9 mouse cellular contexts compared by ENCODE assay signal in genomic region chrX:167233104-167233687, GRCm38 (mm10). TPM values are rescaled to one million over a fixed set of nuclear protein-coding genes. Genes with fewer than 3 reads are reported as not detected.
A peak's percentile ranks its signal among the peaks of the same experiment; 100 is the strongest.
DNase-seq lines count a peak whose midpoint lies in the region; ATAC-seq and TF ChIP-seq lines count a peak whose summit lies in the region.
"Had no signal": no experiment of that assay in that cellular context is flagged by ENCODE, and none has a peak within 500 bp of the region (broad histone marks: within the 10 kb centered on the region; RNA-seq: fewer than 3 reads in every experiment).

No protein-coding gene starts in this region.

- H3K27ac ChIP-seq in forebrain, embryonic 10.5 days, result 0 out of 2 replicates have a peak overlapping the region, but pooled peaks have one; percentile 44
- H3K27ac ChIP-seq in hindbrain, embryonic 11.5 days (ENCODE audit: low read depth, low read length), result no peak overlapping the region

- H3K9ac ChIP-seq in hindbrain, embryonic 11.5 days (ENCODE audit: low read depth, low read length), result no peak overlapping the region

- H3K4me3 ChIP-seq in forebrain, embryonic 10.5 days, result no peak overlapping the region
- H3K4me3 ChIP-seq in hindbrain, embryonic 11.5 days (ENCODE audit: low read depth, low read length), result no peak overlapping the region
- H3K4me3 ChIP-seq: megakaryocyte, embryonic 14.5 days had no signal

- H3K9me3 ChIP-seq in forebrain, embryonic 10.5 days, result no peaks in the 10 kb centered on the region
- H3K9me3 ChIP-seq in hindbrain, embryonic 11.5 days (ENCODE audit: control insufficient read depth, low read length), result no peaks in the 10 kb centered on the region
- H3K9me3 ChIP-seq: megakaryocyte, embryonic 14.5 days had no signal

- no peak for TF ChIP-seq POLR2A in brain, embryonic 14.5 days (IDR thresholded peaks at IDR 0.05; ENCODE audit: borderline replicate concordance, extremely low read depth, insufficient read depth, insufficient read length, poor library complexity, severe bottlenecking)

- no peak overlapping the region for H3K4me2 ChIP-seq in hindbrain, embryonic 11.5 days (replicated peaks; ENCODE audit: low read depth, low read length)

- peaks cover 7% of the 10 kb centered on the region for H3K4me1 ChIP-seq in forebrain, embryonic 10.5 days
- no peaks in the 10 kb centered on the region for H3K4me1 ChIP-seq in hindbrain, embryonic 11.5 days (replicated peaks; ENCODE audit: control insufficient read depth, insufficient read depth, low read length)

- TF ChIP-seq CTCF in brain, embryonic 14.5 days (IDR thresholded peaks at IDR 0.05; ENCODE audit: borderline replicate concordance, extremely low read depth, insufficient read depth, insufficient read length), result peak; percentile 80

- no peaks in the 10 kb centered on the region for H3K36me3 ChIP-seq in forebrain, embryonic 10.5 days (replicated peaks)
- no peaks in the 10 kb centered on the region for H3K36me3 ChIP-seq in hindbrain, embryonic 11.5 days (ENCODE audit: control insufficient read depth, insufficient read depth, low read length)

- H3K27me3 ChIP-seq in forebrain, embryonic 10.5 days (ENCODE audit: poor library complexity, severe bottlenecking), result peaks cover 76% of the 10 kb centered on the region
- H3K27me3 ChIP-seq in hindbrain, embryonic 11.5 days (ENCODE audit: control insufficient read depth, insufficient read depth, low read length), result peaks cover 2% of the 10 kb centered on the region; the same call in 1 of the 2 replicates

- 29% methylated on average over 9 of the region's 9 CpGs for WGBS in forebrain, embryonic 10.5 days
- 23% methylated on average over 9 of the region's 9 CpGs for WGBS in hindbrain, embryonic 11.5 days

- ATAC-seq in hindbrain, embryonic 11.5 days (ENCODE audit: low FRiP score), result peak; percentile 73

- peak; percentile 52 to 83 for DNase-seq in adrenal gland, adult (ENCODE audit: inconsistent age in 2 of 2, low spot score in 1 of 2)
- DNase-seq in adrenal gland, adult 8-10 months, result no peak
- DNase-seq in brain, embryonic 14.5 days (ENCODE audit: low read depth), result peak; percentile 80
- peak; percentile 52 for DNase-seq in forebrain, embryonic 10.5 days (ENCODE audit: extremely low spot score, low spot score)
- DNase-seq in hindbrain, embryonic 11.5 days (ENCODE audit: low spot score), result peak; percentile 81
- peak; percentile 46 for DNase-seq in layer of hippocampus, adult 9-11 months
- DNase-seq in lung, postnatal 4 days, result peak; percentile 64 to 77
- DNase-seq in right cerebral cortex, postnatal 4 days, result peak; percentile 80

RNA-seq across cellular contexts. Expression of gene Tmsb4x, which starts 24.1 kb away (rescaled TPM):
- 100 to 1,000 TPM; 368 to 589 (median 495) TPM for total RNA-seq in adrenal gland, adult 8-10 months (2022)
- polyA plus RNA-seq in brain, embryonic 14.5 days (2012; rRNA removed), result 2,684 and 2,801 TPM in 2 replicates
- 2,014 and 2,296 TPM in 2 replicates for polyA plus RNA-seq in forebrain, embryonic 10.5 days (2016; fragmentation: Nextera tagmentation; extraction: Ambion mirVana)
- 6,076 and 6,498 TPM in 2 replicates for polyA plus RNA-seq in hindbrain, embryonic 11.5 days (2014; fragmentation: Nextera tagmentation; extraction: Ambion mirVana)

RNA-seq across cellular contexts. Expression of gene Tlr8, which starts 30.9 kb away (rescaled TPM):
- total RNA-seq in adrenal gland, adult 8-10 months (2022), result 1 to 10 TPM in 3 of 4 experiments, under 1 TPM in 1; 0.91 to 5.1 (median 3.6) TPM
- polyA plus RNA-seq in brain, embryonic 14.5 days (2012; rRNA removed), result 0.06 and 0.14 TPM in 2 replicates
- not detected in 2 replicates for polyA plus RNA-seq in forebrain, embryonic 10.5 days (2016; fragmentation: Nextera tagmentation; extraction: Ambion mirVana)
- not detected in 2 replicates for polyA plus RNA-seq in hindbrain, embryonic 11.5 days (2014; fragmentation: Nextera tagmentation; extraction: Ambion mirVana)
